ENCODE assay signal across 10 mouse cellular contexts in genomic region chr1:132137935-132138575, GRCm38 (mm10). TPM values are rescaled to one million over a fixed set of nuclear protein-coding genes. Genes with fewer than 3 reads are reported as not detected.
A peak's percentile ranks its signal among the peaks of the same experiment; 100 is the strongest.
DNase-seq lines count a peak whose midpoint lies in the region; ATAC-seq and TF ChIP-seq lines count a peak whose summit lies in the region.
"Had no signal": no experiment of that assay in that cellular context is flagged by ENCODE, and none has a peak within 500 bp of the region (broad histone marks: within the 10 kb centered on the region; RNA-seq: fewer than 3 reads in every experiment).

No protein-coding gene starts in this region.

- TF ChIP-seq CTCF in liver, postnatal 0 days (IDR thresholded peaks at IDR 0.05; ENCODE audit: low read depth), result no peak

- no peaks in the 10 kb centered on the region for H3K36me3 ChIP-seq in intestine, embryonic 14.5 days (ENCODE audit: control insufficient read depth, insufficient read depth, low read length)
- H3K36me3 ChIP-seq in liver, postnatal 0 days (replicated peaks; ENCODE audit: insufficient read depth, low read length), result no peaks in the 10 kb centered on the region

- no peak for ATAC-seq in intestine, embryonic 14.5 days (replicated peaks; ENCODE audit: low FRiP score, low TSS enrichment, low read depth)
- ATAC-seq in liver, postnatal 0 days, result 0 out of 2 replicates have a peak, but pooled peaks have one; percentile 15
- ATAC-seq: forebrain, embryonic 13.5 days had no signal

- H3K4me3 ChIP-seq in intestine, embryonic 14.5 days (ENCODE audit: low read depth, low read length), result peak overlapping the region; percentile 56
- H3K4me3 ChIP-seq in liver, postnatal 0 days (ENCODE audit: low read depth, low read length), result peak overlapping the region; percentile 62

- no peak overlapping the region for H3K9ac ChIP-seq in intestine, embryonic 14.5 days (ENCODE audit: low read length)
- peak overlapping the region; percentile 67 for H3K9ac ChIP-seq in liver, postnatal 0 days (replicated peaks)

- peaks cover 2% of the 10 kb centered on the region; the same call in 1 of the 2 replicates for H3K27me3 ChIP-seq in intestine, embryonic 14.5 days (replicated peaks; ENCODE audit: control insufficient read depth, insufficient read depth, low read length)
- H3K27me3 ChIP-seq in liver, postnatal 0 days (ENCODE audit: insufficient read depth, low read length), result peaks cover 9% of the 10 kb centered on the region; the same call in 1 of the 2 replicates

- no peaks in the 10 kb centered on the region for H3K9me3 ChIP-seq in intestine, embryonic 14.5 days (ENCODE audit: control insufficient read depth, low read length)
- H3K9me3 ChIP-seq in liver, postnatal 0 days (ENCODE audit: low read length), result no peaks in the 10 kb centered on the region
- H3K9me3 ChIP-seq: forebrain, embryonic 13.5 days had no signal

- DNase-seq in kidney, adult 9 months, result peak; percentile 59
- no peak for DNase-seq in kidney, adult 18-20 months
- peak; percentile 76 for DNase-seq in adipocyte (ENCODE audit: low spot score)
- DNase-seq in intestine, embryonic 14.5 days (ENCODE audit: low spot score), result no peak
- DNase-seq in liver, postnatal 0 days, result no peak
- DNase-seq in gastrocnemius, postnatal 4 days (ENCODE audit: low spot score in 2 of 2), result no peak
- DNase-seq in right cerebral cortex, postnatal 14 days, result no peak
- DNase-seq in frontal cortex, postnatal 10 days (ENCODE audit: low spot score in 2 of 2), result no peak
- DNase-seq: left cerebral cortex, postnatal 4 days had no signal

- WGBS in intestine, embryonic 14.5 days, result 57% methylated on average over 9 of the region's 9 CpGs
- 43% methylated on average over 9 of the region's 9 CpGs for WGBS in liver, postnatal 0 days (ENCODE audit: insufficient replicate concordance)

- peak overlapping the region; percentile 98 for H3K4me2 ChIP-seq in intestine, embryonic 14.5 days (ENCODE audit: low read length)
- H3K4me2 ChIP-seq in liver, postnatal 0 days (ENCODE audit: low read depth, low read length), result peak overlapping the region; percentile 82

- no peak overlapping the region for H3K27ac ChIP-seq in intestine, embryonic 14.5 days (ENCODE audit: low read depth)
- H3K27ac ChIP-seq in liver, postnatal 0 days (ENCODE audit: low read depth), result peak overlapping the region; percentile 84; the same call in 1 of the 2 replicates
- H3K27ac ChIP-seq: forebrain, embryonic 13.5 days had no signal

- TF ChIP-seq EP300 in liver, postnatal 0 days (IDR thresholded peaks at IDR 0.05; ENCODE audit: low read depth), result no peak

- H3K4me1 ChIP-seq in intestine, embryonic 14.5 days (replicated peaks; ENCODE audit: control insufficient read depth, insufficient read depth, low read length), result peaks cover 10% of the 10 kb centered on the region
- peaks cover 19% of the 10 kb centered on the region for H3K4me1 ChIP-seq in liver, postnatal 0 days (ENCODE audit: insufficient read depth)

RNA-seq across cellular contexts. Expression of gene Cdk18, which starts 1.4 kb away (rescaled TPM):
- polyA plus RNA-seq in intestine, embryonic 14.5 days (2014; fragmentation: Nextera tagmentation; extraction: Ambion mirVana), result 7.6 and 7.7 TPM in 2 replicates
- 3.5 and 4.5 TPM in 2 replicates for polyA plus RNA-seq in liver, postnatal 0 days (2015; fragmentation: Nextera tagmentation; extraction: Ambion mirVana)
- 1 to 10 TPM in 1 of 2 experiments, under 1 TPM in 1; 0.96 to 1.7 TPM for total RNA-seq in gastrocnemius, postnatal 4 days (2021)

RNA-seq across cellular contexts. Expression of gene Lemd1, which starts 53.2 kb away (rescaled TPM):
- 0.27 and 0.52 TPM in 2 replicates for polyA plus RNA-seq in intestine, embryonic 14.5 days (2014; fragmentation: Nextera tagmentation; extraction: Ambion mirVana)
- not detected in 2 replicates for polyA plus RNA-seq in liver, postnatal 0 days (2015; fragmentation: Nextera tagmentation; extraction: Ambion mirVana)
- total RNA-seq in gastrocnemius, postnatal 4 days (2021), result under 1 TPM; 0.62 to 0.64 TPM

RNA-seq across cellular contexts. Expression of gene AC124108.1, which starts 53.2 kb away (rescaled TPM):
- 0.09 TPM in 1 of 2 replicates, not detected in the other for polyA plus RNA-seq in intestine, embryonic 14.5 days (2014; fragmentation: Nextera tagmentation; extraction: Ambion mirVana)
- not detected in 2 replicates for polyA plus RNA-seq in liver, postnatal 0 days (2015; fragmentation: Nextera tagmentation; extraction: Ambion mirVana)
- under 1 TPM; 0.49 to 0.57 TPM for total RNA-seq in gastrocnemius, postnatal 4 days (2021)

Comparison
In these comparisons a context has a peak if more than half of its experiments do, and no peak if none do; other contexts are left out.
1. DNase-seq: peak in kidney, adult 9 months (single experiment) and adipocyte (single experiment); none in kidney, adult 18-20 months (single experiment), intestine, embryonic 14.5 days (single experiment), liver, postnatal 0 days (single experiment), gastrocnemius, postnatal 4 days (0 of 2), right cerebral cortex, postnatal 14 days (single experiment) and frontal cortex, postnatal 10 days (0 of 2).